Mouse (Mus musculus) gastrocnemius, adult 18-20 months (tissue): ENCODE data around the gene Gba. TPM values are rescaled to one million over a fixed set of nuclear protein-coding genes. Genes with fewer than 3 reads are reported as not detected.

Source experiments
- DNase-seq: peaks from one replicate; pipeline ENCODE4 v3.0.0; 2021; ENCODE audit warnings: low spot score
- total RNA-seq, 2 experiments: library from RNA; stranded (reverse); gene quantifications; 2 replicates each; pipeline ENCODE4 v1.2.3; 2021

Gba gene
- total RNA-seq, 2 experiments from 2014 or later, result 15.5 to 17.8 TPM

- DNase-seq, result no peak
Measured at GRCm38 (mm10) chr3:89182531-89183057, 20.1 kb upstream of the Gba start.

- DNase-seq, result peak; percentile 86
Measured at GRCm38 (mm10) chr3:89183058-89183958, 19.4 kb upstream of the Gba start, which contains the start of gene Fam189b. Fam189b (plus strand) TSS chr3:89183143.

- DNase-seq, result no peak
Measured at GRCm38 (mm10) chr3:89183959-89184315, 18.8 kb upstream of the Gba start.

GRCm38 (mm10) chr3:89187197-89187596 is 15.5 kb upstream of the Gba start:
- no peak for DNase-seq

GRCm38 (mm10) chr3:89187690-89188477 is 14.8 kb upstream of the Gba start:
- no peak for DNase-seq

- no peak for DNase-seq
Measured at GRCm38 (mm10) chr3:89188478-89188875, 14.3 kb upstream of the Gba start.

GRCm38 (mm10) chr3:89190436-89190835 is 12.3 kb upstream of the Gba start:
- no peak for DNase-seq

- no peak for DNase-seq
Measured at GRCm38 (mm10) chr3:89193351-89193750, 9.4 kb upstream of the Gba start.

GRCm38 (mm10) chr3:89193853-89194252 is 8.9 kb upstream of the Gba start:
- DNase-seq, result no peak

- DNase-seq, result peak; percentile 85
Measured at GRCm38 (mm10) chr3:89195979-89196877, 6.5 kb upstream of the Gba start.

- DNase-seq, result no peak
Measured at GRCm38 (mm10) chr3:89199839-89200238, 2.9 kb upstream of the Gba start.

- DNase-seq, result no peak
Measured at GRCm38 (mm10) chr3:89203142-89203514, 400 bp downstream of the Gba start.

GRCm38 (mm10) chr3:89206079-89206478 is 3.4 kb downstream of the Gba start:
- DNase-seq, result no peak

GRCm38 (mm10) chr3:89206695-89207094 is 4.0 kb downstream of the Gba start:
- DNase-seq, result no peak

- no peak for DNase-seq
Measured at GRCm38 (mm10) chr3:89208075-89208657, 5.4 kb downstream of the Gba start.

GRCm38 (mm10) chr3:89208736-89209135 is 6.0 kb downstream of the Gba start:
- no peak for DNase-seq

- no peak for DNase-seq
Measured at GRCm38 (mm10) chr3:89209731-89210130, 7.0 kb downstream of the Gba start.

GRCm38 (mm10) chr3:89210162-89210561 is 7.4 kb downstream of the Gba start:
- no peak for DNase-seq

- no peak for DNase-seq
Measured at GRCm38 (mm10) chr3:89210731-89211130, 8.0 kb downstream of the Gba start.

- peak; percentile 95 for DNase-seq
Measured at GRCm38 (mm10) chr3:89213803-89214530, 11.2 kb downstream of the Gba start.
